Mouse (Mus musculus) retina, adult 2 months (tissue): ENCODE results near the gene Colgalt1.
A peak's percentile ranks its signal among the peaks of the same experiment; 100 is the strongest.

ENCODE experiments used
- DNase-seq: peaks from one replicate; pipeline ENCODE4 v3.0.0-alpha.2; 2012; ENCODE audit warnings: low read depth, low spot score

Gene Colgalt1

GRCm38 (mm10) chr8:71667256-71667655 lies 56.5 kb downstream of the Colgalt1 start:
- no peak for DNase-seq

- DNase-seq: no peak
Observed at GRCm38 (mm10) chr8:71668220-71668975, 57.6 kb downstream of the Colgalt1 start.

- DNase-seq: no peak
Observed at GRCm38 (mm10) chr8:71670198-71670597, 59.4 kb downstream of the Colgalt1 start.

DNA sequence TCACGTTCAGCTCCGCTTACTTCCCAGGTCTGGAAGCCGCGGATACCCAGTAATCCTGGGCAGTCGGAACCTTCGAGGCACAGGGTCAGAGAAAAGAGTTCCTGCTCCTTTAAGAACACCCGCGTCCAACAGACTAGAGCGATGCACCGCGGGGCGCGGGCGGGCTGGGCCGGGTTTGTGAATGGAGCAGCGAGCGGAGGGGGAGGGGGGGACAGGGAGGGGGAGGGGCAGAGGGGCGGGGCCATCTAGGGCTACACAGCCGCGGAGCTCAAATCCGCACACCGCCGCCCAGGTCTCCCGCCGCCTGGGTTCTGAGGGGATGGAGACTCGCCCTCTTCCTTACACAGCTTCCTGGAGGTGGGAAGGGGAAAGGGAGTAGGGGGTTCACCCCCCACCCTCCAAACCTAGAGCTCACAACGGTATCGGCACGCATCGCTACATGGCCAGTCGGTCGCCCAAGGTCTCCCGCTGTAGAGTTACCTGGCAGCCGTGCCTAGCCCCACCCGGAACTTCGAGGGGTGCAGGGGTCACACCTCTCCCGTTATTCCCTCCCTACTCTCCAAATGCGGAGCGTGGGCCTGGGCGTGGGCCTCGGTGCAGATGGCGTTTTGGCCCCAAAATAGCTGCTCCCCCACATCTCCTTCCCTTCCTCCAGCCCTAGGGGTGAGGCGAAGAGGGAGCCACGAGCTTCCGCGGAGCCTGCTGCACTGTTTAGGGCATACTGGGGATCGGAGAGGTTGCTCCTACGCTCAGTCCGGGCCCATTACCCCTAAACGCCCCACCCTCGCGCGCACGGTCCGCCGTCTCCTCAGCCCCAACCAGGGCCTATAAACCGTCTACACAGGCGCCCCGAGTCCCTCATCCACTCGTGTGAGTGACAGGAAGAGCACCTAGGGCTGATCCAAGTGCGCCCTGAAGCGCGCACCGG lies 60.1 kb downstream of the Colgalt1 start:
- DNase-seq: peak; percentile 70

DNA sequence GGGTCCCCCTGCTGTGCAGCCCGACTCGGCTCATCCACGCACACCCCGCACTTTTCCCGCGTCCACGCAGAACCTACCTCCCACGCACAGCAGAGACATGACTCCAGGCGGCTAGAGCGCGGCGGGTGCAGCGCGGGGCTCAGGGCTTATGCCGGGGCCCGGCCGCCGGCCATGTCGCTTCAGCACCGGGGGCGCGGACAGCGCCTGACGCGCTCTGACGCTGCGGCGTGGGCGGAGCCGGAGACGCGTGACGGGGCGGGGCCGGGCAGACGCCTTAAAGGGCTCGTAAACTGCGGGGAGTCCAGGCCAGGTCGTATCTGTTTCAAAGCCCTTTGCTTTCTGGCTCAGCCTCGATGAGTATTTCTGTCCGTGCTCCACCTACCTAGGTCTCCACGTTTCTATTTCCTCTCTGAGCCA lies 60.8 kb downstream of the Colgalt1 start, which contains the start of gene Unc13a:
Unc13a (minus strand) TSS at position 209 of the 417 bp plus-strand sequence.
- DNase-seq: peak; percentile 75

GRCm38 (mm10) chr8:71672168-71672735 lies 61.5 kb downstream of the Colgalt1 start:
- DNase-seq: no peak

- DNase-seq: no peak
Observed at GRCm38 (mm10) chr8:71674071-71674470, 63.3 kb downstream of the Colgalt1 start.
